ENCODE assay signal across 1 mouse cellular context in genomic region chr2:164910360-164911061, GRCm38 (mm10).
TF ChIP-seq lines count a peak whose summit lies in the region.

No protein-coding gene starts in this region.

TF ChIP-seq in MEL, 35 proteins besides CTCF, POLR2A, EP300 and RAD21:
- no peak for TF ChIP-seq KAT2A (conservative IDR thresholded peaks at IDR 0.05; ENCODE audit: low read depth, low read length)
- peak; percentile 54 for TF ChIP-seq RCOR1 (IDR thresholded peaks at IDR 0.05; ENCODE audit: low read depth, low read length)
